Mouse (Mus musculus): Measurements from ENCODE around the gene Rnase12. TPM values are rescaled to one million over a fixed set of nuclear protein-coding genes. Genes with fewer than 3 reads are reported as not detected.
"Not testable (repeated sequence)": the region's sequence is repeated elsewhere in the genome, so short reads cannot be mapped to it uniquely, and the experiment has no call there.

Gene Rnase12
- total RNA-seq, 2 experiments from 2014 or later = not detected

GRCm38 (mm10) chr14:51017256-51017655 is 40.2 kb downstream of the Rnase12 start:
- peak; percentile 22 for DNase-seq

DNA sequence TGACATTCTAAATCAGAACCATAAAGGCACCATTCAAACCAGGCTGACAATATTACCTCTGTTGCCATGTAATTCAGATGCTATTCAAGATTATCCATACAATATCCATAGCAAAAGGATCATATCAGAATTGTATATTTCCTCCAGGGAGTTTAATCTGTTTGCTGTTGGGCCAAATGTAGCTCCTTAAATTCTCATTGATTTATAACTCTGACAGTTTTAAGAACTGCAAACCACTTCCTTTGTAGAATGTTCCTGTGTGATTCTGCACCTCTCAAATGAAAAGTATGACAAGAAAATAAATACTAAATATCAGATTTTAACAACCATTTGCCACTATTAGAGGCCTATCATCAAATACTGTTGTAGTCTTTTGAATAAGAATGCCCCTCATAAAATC is 41.7 kb downstream of the Rnase12 start:
- DNase-seq = no peak

- not testable (repeated sequence) for DNase-seq
Observed at GRCm38 (mm10) chr14:51014724-51015123, 42.7 kb downstream of the Rnase12 start.

- DNase-seq = no peak
Observed at GRCm38 (mm10) chr14:51009572-51009971, 47.9 kb downstream of the Rnase12 start.

- DNase-seq = no peak
Observed at GRCm38 (mm10) chr14:51008781-51009180, 48.7 kb downstream of the Rnase12 start.

- peak; percentile 40 for DNase-seq
Observed at GRCm38 (mm10) chr14:51007914-51008713, 49.3 kb downstream of the Rnase12 start.

DNA sequence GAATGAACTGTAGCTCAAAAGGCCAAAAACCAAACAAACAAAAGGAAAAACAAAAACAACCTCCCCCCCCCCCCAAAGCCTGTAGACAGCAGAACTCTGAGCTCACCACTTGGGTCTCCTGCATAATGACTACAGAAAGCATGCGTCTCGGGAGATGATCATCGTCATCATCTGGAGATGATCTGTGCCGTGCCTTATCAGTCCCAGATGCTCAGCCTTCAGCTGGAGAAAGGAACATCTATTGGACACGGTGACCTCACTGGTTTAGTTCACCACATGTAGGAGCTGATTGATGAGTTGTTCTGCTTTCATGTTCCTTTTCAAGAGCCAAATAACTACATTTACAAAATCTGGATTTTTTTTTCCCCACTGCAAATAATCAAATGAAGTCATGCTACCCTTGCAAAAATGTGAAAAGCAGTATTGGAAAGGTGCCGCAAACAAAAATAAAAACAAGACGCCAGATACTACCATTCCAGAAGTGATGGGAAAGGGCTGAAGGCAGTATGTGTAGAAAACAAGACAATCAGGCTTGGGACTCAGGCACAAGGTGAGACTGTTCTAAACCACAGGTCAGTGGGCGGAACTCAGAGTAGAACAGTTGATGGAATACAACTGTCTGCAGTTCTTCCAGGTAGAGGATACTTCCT is 50.2 kb downstream of the Rnase12 start, which contains the start of gene Rnase10:
Rnase10 (plus strand) TSS at position 600 of the 650 bp plus-strand sequence.
- no peak for DNase-seq

Other genes starting within 250 kb of the Rnase12 start
- not detected for gene Ccnb1ip1, start 249.9 kb downstream of the Rnase12 start, total RNA-seq (2021)
- 10 to 100 TPM; 14.0 to 20.2 TPM for gene Parp2, start 249.8 kb downstream of the Rnase12 start, total RNA-seq (2021)
- 10 to 100 TPM in 1 of 2 experiments, 1 to 10 TPM in 1; 9.6 to 11.1 TPM for gene Tep1, start 187.1 kb downstream of the Rnase12 start, total RNA-seq (2021)
- 100 to 1,000 TPM in 1 of 2 experiments, 10 to 100 TPM in 1; 50.4 to 106 TPM for gene Klhl33, start 160.2 kb downstream of the Rnase12 start, total RNA-seq (2021)
- gene Osgep, start 132.8 kb downstream of the Rnase12 start, total RNA-seq (2021) = 10 to 100 TPM; 45.2 to 48.4 TPM
- gene Apex1, start 132.7 kb downstream of the Rnase12 start, total RNA-seq (2021) = 10 to 100 TPM; 42.7 to 46.1 TPM
- 10 to 100 TPM; 16.4 to 20.3 TPM for gene Pip4p1, start 126.8 kb downstream of the Rnase12 start, total RNA-seq (2021)
- 1 to 10 TPM; 6.1 to 7.8 TPM for gene Pnp, start 126.6 kb downstream of the Rnase12 start, total RNA-seq (2021)
- gene Gm49342, start 113.1 kb downstream of the Rnase12 start, total RNA-seq (2021) = 1 to 10 TPM; 5.8 to 6.7 TPM
- under 1 TPM; 0.52 to 0.56 TPM for gene Pnp2, start 101.7 kb downstream of the Rnase12 start, total RNA-seq (2021)
- under 1 TPM in 1 of 2 experiments, not detected in 1; 0.23 TPM for gene Rnase10, start 49.9 kb downstream of the Rnase12 start, total RNA-seq (2021)
- gene Rnase9, start 15.8 kb downstream of the Rnase12 start, total RNA-seq (2021) = not detected
- gene Rnase11, start 7.5 kb downstream of the Rnase12 start, total RNA-seq (2021) = not detected
- gene Olfr750, start 16.8 kb upstream of the Rnase12 start, total RNA-seq (2021) = not detected
- gene Rnase4, start 33.4 kb upstream of the Rnase12 start, total RNA-seq (2021) = 10 to 100 TPM; 46.6 to 51.4 TPM
- gene Ang, start 33.5 kb upstream of the Rnase12 start, total RNA-seq (2021) = 1 to 10 TPM; 3.3 to 4.6 TPM
- not detected for gene Eddm3b, start 56.8 kb upstream of the Rnase12 start, total RNA-seq (2021)
- gene Rnase6, start 66.2 kb upstream of the Rnase12 start, total RNA-seq (2021) = 1 to 10 TPM in 1 of 2 experiments, under 1 TPM in 1; 0.61 to 1.0 TPM
- gene Rnase1, start 89.1 kb upstream of the Rnase12 start, total RNA-seq (2021) = not detected
- not detected for gene Rnase2b, start 104.6 kb upstream of the Rnase12 start, total RNA-seq (2021)
- under 1 TPM in 1 of 2 experiments, not detected in 1; 0.63 TPM for gene Ang2, start 141.5 kb upstream of the Rnase12 start, total RNA-seq (2021)
- not detected for gene Ear14, start 145.7 kb upstream of the Rnase12 start, total RNA-seq (2021)
- gene Rnase2a, start 198.5 kb upstream of the Rnase12 start, total RNA-seq (2021) = not detected